1 mouse cellular context compared by ENCODE assay signal in the genomic region with DNA sequence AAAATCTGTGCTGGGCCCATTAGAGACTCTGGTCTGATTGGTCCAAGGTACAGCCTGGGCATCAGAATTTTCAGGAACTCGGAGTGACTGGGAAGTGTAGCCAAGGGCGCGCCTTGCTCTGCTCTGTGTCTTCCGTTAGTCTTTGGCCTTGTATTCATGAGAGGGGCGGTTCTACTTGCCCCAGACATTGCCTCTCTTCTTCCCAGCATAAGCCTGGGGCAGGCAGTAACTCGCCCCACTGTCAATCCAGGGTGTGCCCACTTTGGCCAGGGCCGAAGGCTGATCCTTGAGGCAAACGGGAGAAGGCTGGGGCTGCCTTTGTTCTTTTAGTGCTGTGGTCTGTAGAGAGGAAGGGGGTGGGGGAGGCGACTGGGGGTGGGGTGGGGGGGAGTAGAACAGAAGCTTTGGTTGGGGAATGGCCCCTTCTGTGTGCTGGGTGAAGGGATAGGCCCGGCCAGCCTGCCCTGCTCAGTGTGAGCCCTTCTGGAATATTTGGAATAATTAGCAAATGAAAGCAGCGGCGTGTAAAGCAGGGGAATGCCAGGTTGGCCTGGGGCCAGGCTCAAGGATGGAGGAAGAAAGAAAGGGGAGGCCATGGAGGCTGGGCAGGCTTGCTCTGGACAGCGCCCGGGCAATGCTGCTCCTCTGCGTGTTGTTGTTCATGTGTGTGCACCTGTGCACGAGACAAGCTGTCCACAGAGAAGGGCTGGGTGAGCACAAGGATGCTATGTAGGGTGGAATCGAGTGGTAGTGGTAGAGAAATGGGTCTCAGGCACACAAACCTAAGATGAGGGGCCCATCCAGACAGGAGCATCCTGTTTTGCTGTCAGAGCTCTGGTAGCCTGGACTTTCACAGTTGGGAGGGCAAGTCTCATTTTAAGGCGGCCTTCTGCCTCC.
TF ChIP-seq lines count a peak whose summit lies in the region.

No protein-coding gene starts in this region.

TF ChIP-seq in CH12.LX, 34 proteins besides CTCF, POLR2A, EP300 and RAD21 (continued from another document):
- TF ChIP-seq USF1 (IDR thresholded peaks at IDR 0.05; ENCODE audit: low read depth, low read length) (no peak), KAT2A (IDR thresholded peaks at IDR 0.05; ENCODE audit: insufficient replicate concordance, low read length) (no peak), ETS1 (conservative IDR thresholded peaks at IDR 0.05; ENCODE audit: low read depth, low read length) (no peak), TCF12 (IDR thresholded peaks at IDR 0.05; ENCODE audit: low read depth, low read length) (0 out of 2 replicates have a peak, but pooled peaks have one; percentile 13), RCOR1 (conservative IDR thresholded peaks at IDR 0.05; ENCODE audit: low read depth, low read length) (no peak), ZNF384 (IDR thresholded peaks at IDR 0.05; ENCODE audit: low read depth, low read length) (no peak), IRF4 (IDR thresholded peaks at IDR 0.05; ENCODE audit: low read depth, low read length) (0 out of 2 replicates have a peak, but pooled peaks have one; percentile 33), NRF1 (IDR thresholded peaks at IDR 0.05; ENCODE audit: low read depth, low read length) (0 out of 2 replicates have a peak, but pooled peaks have one; percentile 8), CHD1 (IDR thresholded peaks at IDR 0.05; ENCODE audit: low read depth, low read length) (0 out of 2 replicates have a peak, but pooled peaks have one; percentile 32)
